Mouse (Mus musculus): Measurements from ENCODE around the gene Etv4. TPM values are rescaled to one million over a fixed set of nuclear protein-coding genes. Genes with fewer than 3 reads are reported as not detected.

Gene Etv4
- total RNA-seq, 2 experiments from 2014 or later, result 6.5 to 9.9 TPM

DNA sequence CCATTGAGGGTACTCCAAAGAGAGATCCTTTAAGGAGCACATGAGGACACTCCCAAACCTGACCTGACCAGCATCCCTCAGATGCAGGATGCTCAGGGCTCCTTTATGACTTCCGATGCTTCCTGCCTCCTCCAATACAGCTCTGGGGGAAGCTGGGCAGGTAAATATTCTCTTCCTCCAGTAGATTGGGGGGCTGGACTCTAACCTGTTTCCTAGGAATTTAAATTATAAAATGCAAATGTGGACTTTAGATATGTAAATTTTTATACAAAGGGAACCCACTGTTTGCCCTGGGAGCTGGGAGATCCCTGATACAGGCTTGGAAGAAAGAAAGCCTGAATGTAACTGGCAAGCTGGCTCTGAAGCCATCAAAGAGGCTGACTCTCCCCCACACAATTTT is 2.3 kb upstream of the Etv4 start:
- no peak for DNase-seq (ENCODE audit: low spot score in 2 of 2)

DNA sequence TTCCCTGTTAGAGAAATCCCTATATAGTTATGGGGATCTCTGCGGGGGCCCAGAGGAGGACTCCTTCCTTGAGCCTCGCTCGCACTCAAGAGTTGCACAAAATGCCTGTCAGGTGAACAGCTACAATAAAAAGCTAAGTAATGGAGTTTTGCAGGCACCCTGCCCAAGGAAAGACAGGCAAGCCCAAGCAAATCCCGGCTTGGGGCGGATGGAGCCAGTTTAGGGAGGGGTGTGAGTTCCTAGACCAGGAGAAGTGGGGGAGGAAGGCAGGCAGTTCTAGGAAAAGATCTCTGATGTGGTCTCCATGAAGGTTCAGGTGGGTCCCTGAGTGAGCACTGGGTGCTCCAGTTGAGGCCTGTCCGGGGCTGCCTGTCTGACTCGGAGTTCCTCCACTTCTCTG is 1.5 kb upstream of the Etv4 start:
- no peak for DNase-seq (ENCODE audit: low spot score in 2 of 2)

DNA sequence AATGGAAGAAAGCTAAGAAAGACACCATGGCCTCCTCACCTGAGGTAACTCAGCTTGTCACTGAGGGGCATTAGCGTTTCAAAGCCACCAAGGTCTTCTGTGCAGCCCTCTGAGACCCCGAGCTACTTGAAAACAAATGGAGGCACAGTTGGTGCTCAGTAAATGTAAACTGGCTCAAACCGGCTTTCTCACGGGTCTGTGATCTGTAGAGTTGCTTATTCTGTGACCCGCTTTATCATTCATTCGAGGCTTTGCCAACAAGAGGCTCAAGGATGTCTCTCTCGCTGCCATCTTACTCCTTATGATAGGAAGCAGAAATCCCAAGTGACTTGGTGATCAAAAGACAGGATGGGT is 658 bp upstream of the Etv4 start:
- no peak for DNase-seq (ENCODE audit: low spot score in 2 of 2)

DNA sequence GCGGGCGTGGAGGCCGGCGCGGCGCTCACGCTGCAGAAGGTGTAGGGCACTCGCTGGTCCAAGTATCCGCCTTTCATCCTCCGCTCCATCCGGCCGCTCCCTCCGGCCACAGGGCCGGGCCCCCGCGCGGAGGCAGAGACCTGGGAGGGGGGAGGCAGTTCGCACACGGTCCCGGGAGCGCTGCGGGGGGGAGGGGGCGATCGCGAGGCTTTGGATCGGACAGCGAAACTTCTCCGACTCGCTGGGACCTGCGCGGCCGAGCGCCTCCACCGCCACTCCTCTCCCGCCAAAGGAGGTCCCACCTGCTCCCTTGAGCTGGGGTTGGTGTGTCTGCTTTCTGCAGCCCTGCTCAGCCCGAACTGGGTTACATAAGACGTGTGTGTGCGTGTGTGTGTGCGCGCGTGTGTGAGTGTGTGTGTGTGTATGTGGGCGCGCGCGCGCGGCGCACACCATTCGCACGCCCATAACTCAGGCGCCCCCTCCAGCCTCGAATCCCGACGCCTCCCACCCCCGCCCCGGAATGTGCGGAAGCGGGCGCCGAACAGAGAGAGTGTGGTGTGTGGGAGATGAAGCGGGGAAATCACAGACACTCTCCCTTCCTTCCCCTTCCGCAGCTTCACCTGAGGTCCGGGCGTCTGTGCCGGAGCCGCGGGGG is 556 bp downstream of the Etv4 start:
- no peak for DNase-seq (ENCODE audit: low spot score in 2 of 2)

DNA sequence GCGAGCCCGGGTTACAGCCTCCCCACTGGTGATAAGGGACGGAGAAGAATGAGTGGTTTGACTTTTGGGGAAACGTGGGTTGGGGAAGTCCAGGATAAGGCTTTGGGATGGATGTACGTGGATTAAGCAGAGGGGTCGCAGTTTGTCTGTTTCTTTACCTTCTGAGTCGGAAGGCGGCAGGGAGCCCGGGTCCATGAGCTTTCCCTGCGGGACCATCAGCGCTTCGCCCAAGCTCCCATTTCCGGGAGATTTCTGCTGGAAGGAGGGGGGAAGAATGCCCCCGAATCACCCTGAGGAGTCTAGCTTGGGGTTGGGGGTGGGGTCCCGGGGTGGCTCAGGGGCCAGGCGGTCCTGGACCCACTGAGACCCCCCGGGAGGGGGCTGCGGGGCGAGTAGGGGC is 1.1 kb downstream of the Etv4 start:
- no peak for DNase-seq (ENCODE audit: low spot score in 2 of 2)

DNA sequence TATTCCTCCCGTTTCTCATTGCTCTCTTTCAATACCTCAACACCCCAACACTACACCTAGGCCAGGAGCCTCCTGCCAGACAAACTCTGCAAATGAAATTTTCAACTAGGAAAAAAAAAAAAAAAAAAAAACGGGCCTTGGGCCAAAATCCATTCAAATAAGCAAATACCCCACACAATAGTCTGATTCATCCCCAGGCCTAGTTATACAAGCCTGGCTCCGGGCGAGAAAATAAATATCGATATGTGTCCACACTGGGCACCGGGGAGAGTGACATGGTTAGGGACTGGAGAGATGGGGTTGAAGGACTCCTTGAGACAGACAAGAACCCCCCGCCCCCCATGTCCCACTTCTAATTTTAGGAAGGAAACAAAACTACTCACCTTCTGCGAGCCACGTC is 1.6 kb downstream of the Etv4 start:
- no peak for DNase-seq (ENCODE audit: low spot score in 2 of 2)

DNA sequence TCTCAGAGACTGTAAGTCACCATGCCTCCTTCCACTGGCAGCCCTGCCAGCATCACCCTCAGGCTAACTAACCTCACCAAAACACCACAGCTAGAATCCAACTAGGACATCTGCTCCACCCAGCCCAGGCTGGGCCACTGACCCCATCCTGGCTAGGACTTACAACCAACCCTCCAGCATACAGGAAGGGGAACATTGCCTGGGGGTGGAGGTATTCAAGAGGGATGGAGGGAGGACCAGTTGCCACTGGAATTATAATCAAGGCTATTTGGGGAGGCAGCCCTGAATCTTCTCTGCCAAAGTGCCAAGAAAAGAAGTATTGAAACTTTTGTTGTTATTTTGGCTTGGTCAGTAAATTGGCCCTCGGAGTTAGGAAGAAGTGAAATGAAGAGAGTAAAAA is 2.0 kb downstream of the Etv4 start:
- DNase-seq (ENCODE audit: low spot score in 2 of 2), result no peak

DNA sequence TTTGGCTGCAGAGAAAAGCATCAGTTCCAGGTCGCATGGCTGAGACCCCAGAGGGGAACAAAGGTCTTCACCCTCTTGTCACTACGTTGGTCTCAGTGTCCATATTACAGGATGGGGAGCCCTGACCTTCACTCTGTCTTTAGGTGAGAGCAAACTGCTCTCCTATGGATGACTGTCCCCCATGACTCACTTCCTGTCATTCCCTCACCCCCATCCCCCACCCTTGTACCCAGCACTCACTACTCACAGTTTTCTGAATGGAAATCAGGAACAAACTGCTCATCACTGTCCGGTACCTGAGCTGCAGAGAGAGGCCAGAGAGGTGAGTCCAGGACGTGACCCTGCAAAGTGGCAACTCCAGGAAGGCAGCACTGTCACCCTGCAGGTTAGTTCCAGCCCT is 8.3 kb downstream of the Etv4 start:
- DNase-seq (ENCODE audit: low spot score in 2 of 2), result no peak

DNA sequence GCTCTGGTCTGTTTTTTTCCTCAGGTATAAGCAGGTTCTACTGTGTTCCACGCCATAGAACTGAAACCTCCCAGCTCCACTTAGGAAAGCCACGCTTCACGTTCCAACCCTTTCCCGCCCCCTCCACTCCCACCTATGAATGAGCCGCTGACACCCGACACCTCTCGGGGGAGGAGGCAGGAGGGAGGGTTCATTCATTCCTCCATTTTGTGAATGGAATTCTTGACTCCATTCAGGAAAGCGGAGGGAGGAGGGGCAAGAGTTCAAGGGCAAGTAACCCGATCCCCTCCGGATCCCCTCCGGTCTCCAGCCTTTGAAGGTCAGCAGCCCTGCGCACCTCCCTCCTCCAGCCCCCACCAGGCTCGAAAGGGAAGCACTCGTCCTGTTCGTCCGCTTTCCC is 12.7 kb downstream of the Etv4 start:
- peak; percentile 23 to 47 for DNase-seq (ENCODE audit: low spot score in 2 of 2)

DNA sequence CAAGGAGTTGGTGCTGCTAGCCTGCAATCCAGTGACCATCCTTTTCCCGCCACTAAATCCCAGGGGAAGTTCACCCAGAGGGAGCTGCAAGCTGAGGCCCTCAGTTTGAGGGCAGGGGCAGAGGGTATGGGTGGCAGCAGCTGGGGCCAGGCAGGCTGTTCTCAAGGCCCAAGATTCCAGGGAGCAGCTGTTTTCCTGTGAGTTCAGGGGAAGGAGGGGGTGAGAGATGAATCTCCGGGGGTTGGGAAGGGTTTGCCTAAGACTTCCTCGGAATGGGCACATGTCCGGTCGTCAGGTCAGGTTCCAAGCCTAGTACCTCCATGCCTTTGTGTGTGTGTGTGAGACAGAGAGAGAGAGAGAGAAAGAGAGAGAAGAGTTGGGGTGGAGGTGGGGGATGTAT is 13.1 kb downstream of the Etv4 start:
- no peak for DNase-seq (ENCODE audit: low spot score in 2 of 2)

DNA sequence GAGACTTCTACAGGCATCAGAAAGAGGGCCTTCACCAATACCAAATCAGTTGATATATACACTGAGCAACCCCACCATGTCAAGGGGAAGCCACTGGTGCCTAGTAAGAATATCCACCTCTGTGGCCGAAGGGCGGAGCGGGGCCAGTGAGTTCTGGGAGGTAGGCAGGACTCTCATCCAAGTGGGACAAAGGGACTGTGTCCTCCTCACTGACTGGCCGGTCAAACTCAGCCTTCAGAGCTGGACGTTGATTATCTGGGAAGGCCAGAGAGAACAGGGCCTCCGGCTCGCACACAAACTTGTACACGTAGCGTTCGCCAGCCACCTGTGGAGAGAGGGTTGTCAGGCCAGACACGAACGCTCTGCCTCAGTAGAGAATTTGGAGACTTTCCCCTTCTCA is 14.9 kb downstream of the Etv4 start:
- no peak for DNase-seq (ENCODE audit: low spot score in 2 of 2)

DNA sequence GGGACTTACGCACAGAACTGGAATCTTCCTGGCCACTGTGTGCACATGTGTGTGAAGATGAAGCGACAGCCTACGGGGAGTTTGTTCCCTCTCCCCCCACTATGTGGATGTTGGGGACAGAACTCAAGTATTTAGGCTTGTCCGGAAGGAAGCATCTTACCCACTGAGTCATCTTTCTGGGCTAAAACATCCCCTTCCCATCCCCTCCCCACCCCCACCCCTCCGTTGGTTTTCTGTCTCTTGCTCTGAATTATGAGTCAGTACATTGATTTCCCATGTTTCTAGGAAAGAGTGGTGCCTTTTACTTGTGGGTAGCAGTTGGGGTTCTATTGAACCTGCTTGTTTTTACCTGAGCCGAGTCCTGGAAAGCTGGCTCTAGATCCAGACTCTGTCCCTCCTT is 16.4 kb downstream of the Etv4 start:
- no peak for DNase-seq (ENCODE audit: low spot score in 2 of 2)

DNA sequence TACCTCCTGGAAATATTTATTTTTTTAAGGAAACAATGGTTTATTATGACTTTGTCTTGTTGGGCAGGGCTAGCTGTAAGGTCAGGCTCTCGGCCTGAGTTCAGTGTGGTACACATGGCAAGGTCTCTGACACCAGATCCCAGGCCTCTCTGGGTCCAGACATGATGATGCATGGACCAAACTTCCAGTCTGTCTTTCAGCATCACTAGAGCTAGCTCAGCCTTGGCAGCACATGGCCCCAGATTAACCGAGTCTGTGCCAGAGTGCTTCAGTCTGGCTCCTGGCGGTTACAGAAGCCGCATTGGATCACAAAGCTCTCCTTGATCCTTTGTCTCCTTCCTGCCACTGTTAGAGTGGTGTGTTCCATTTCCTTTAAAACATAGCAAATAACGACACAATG is 17.8 kb downstream of the Etv4 start:
- no peak for DNase-seq (ENCODE audit: low spot score in 2 of 2)

DNA sequence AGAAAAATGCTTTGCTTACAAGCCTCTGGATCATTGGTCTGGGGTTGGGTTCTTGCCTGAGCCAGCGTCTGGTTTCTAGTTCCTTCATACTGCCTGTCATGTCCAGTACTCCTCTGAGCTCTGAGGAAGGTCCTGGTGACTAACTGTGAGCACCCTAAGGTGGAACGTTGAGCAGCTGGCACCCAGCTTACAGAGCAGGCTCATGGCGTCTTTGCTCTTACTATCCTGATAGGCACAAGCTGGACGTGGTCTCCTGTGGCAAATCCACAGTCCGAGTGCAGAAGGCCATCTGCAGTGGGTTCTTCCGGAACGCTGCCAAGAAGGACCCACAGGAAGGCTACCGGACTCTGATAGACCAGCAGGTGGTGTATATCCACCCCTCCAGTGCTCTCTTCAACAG is 20.6 kb downstream of the Etv4 start:
- no peak for DNase-seq (ENCODE audit: low spot score in 2 of 2)

DNA sequence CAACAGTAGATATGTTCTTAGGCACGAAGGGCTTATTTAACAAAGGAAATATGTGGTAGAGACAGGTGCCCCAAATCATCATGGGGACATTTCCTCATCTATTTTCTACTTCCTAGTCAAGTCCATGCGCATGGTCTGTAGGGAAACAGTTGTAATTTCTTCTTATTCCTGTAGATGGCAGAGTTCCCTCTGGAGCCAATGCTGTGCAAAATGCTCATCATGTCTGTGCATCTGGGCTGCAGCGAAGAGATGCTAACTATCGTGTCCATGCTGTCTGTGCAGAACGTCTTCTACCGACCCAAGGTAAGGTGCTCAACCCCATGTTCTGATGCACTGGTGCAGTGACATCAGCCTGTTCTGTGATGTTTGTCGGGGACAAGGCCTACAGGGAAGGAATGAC is 21.4 kb downstream of the Etv4 start:
- no peak for DNase-seq (ENCODE audit: low spot score in 2 of 2)

DNA sequence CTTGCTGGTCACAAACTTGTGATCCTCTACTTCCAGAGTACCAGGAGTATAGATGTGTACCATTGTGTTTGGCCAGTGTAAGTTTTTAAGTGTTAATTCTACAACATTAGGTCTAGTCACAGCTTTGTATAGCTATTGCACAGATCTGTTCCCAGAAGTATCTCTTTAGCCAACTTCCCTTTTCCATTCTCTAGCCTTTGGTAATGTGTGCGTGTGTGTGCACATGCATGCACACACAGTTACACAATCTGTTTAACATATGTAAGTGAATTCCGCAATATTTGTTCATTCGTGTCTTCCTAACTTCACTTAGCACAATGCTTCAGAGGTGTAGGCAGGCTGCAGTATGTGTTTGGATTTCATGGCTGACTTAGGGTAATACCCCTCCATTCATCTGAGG is 25.6 kb downstream of the Etv4 start:
- no peak for DNase-seq (ENCODE audit: low spot score in 2 of 2)

DNA sequence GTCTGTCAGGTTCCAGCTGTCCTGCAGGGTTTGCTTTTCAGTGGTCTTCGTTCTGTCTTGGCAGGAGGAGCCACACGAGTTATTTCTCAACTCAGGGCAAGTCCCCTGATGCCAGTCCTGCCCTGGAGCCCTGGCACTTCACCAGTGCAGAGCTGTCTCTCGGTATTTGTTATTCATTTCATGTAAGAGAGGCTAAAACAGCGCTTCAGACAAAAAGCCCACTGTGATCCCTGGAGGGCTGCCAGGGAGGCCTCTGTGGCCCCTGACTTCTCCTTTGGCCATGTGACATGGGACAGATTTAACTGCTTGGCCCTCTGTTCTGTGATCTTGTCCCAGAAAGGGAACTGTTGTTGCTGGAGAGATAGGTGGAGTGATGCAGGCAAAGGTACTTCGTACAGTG is 26.7 kb downstream of the Etv4 start:
- no peak for DNase-seq (ENCODE audit: low spot score in 2 of 2)

DNA sequence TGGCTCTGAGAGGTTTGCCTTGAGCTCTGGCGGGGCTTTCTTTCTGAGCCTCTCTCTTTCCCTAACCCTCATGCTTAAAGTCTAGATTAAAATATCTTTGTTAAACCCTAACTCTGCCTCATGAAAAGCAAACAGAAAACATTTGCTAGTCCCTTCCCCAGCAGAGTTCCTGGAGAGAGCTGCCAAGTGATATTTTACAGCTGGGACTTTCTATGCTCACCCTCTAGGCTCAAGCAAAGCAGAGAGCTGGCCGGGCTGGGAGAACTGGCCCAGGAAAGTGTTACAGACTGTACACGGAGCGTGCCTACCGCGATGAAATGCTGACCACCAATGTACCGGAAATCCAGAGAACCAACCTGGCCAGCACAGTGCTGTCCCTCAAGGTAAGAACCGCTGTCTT is 27.8 kb downstream of the Etv4 start:
- no peak for DNase-seq (ENCODE audit: low spot score in 2 of 2)

DNA sequence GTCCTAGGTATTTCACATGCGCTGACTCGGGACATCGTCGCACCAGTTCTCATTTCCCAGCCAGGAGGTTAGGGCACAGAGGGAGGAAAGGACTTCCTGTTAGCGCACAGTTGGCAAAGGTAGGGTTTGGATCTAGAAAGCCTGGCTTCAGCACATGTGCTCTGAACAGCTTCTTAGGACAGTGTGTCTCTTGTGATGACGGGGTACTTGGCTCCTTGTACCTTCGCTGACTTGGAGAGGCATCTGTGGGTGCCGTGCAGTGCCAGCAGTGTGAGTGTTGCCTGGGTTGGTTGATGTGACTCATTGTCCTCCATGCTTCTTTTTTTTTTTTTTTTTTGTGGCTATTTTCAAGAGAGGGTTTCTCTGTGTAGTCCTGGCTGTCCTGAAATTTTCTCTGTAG is 28.6 kb downstream of the Etv4 start:
- DNase-seq (ENCODE audit: low spot score in 2 of 2), result no peak

DNA sequence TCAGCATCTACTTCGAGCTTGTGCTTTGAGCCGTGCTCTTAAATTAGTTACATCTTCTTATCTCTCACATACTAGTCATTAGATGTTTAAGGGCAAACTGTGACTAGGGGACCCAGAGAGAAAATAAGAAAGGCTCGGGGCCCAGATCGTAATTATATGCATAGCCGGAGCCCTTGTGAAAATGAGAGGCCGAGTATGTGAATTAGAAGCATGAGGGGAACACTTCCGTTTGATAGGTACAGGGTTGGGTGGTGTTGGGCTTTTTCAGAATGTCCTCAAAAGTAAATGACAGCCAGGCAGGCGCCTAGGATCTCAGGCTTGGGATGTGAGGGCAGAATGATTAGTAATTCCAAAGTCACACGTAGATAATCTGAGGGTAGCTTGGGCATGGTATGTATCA is 51.6 kb downstream of the Etv4 start:
- no peak for DNase-seq (ENCODE audit: low spot score in 2 of 2)

DNA sequence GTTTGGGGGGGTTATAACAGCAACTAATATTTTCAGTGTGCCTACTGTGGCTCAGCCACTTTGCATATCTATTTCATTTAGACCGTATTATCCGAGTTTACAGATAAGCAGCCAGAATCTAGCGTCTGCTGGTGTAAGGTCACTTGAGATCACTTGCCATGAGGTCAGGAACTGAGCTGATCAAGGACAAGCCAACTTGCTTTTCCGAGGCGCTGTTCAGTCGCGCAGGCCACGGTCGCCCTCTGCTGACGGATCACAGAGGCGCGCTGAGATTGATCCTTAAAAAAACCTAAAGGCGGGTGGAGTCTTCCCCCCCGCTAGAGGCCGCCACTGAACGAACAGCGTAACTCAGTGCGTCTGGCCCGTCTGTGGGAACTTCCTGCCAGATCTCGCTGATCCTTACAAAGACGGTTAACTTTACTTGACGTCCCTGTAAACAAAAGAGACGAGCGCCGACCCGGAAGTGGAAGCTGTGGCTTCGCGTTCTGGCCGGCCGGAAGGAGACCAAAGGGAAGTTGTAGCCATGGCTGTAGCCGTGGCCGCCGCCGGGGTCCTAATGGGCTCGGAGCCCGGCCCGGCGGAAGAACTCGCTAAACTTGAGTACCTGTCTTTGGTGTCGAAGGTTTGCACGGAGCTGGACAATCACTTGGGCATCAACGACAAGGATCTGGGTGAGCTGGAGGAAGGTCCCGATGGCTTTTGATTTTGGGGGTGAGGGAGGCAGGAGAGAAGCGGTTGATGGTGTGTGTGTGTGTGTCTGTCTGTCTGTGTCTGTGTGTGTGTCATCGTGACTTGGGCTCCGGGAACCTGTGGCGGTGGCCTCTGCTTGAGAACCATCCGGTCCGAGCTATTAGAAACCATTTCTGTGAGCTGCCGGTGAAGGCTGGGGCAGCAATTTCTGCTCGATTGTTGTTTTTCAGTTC is 52.4 kb downstream of the Etv4 start, which contains the start of gene Dhx8:
Gene Dhx8, plus strand, starts transcription at position 402 of the 923 bp plus-strand sequence.
- DNase-seq (ENCODE audit: low spot score in 2 of 2), result peak; percentile 90 to 98

DNA sequence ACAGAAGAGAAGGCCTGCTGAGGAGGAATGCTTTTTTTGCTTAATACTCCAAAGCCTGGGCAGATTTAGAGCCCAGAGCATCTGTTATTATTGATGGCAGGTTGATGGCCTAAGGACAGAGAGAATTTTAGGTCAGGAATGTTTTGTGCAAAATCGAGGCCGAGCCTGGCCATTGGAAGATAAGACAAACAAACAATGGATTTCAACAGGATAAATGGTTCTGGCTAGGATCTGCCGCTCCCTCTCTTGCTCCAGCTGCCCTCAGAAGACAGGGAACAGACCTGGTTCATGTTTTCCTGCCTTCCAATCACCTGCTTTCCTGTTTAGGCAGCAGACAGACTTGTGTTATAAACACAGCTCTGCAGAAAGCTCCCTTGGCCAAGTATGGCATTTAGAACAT is 55.9 kb downstream of the Etv4 start:
- no peak for DNase-seq (ENCODE audit: low spot score in 2 of 2)

DNA sequence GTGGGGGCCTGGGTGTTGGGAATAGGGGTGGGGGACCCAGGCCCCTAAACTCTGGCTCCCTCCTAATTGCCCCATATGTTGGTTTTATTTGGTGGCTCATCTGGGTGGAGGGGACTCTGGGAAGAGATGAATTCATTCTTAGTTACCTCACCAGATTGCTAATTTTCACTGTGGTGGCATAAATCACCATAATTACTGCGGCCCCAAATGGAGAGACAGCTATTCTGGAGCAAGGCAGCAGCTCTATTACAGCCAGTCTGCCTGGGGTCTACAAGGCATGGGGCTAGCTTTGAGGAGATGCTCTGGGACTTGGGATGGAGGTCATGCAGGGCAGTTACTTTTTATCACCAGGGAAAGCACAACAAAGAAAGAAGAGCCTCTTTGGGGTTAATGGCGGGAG is 58.4 kb downstream of the Etv4 start:
- DNase-seq (ENCODE audit: low spot score in 2 of 2), result no peak

Measured in adrenal gland, postnatal 4 days (tissue).